27 mouse cellular contexts compared by ENCODE assay signal in genomic region chr17:8225746-8226145, GRCm38 (mm10). TPM values are rescaled to one million over a fixed set of nuclear protein-coding genes. Genes with fewer than 3 reads are reported as not detected.
DNase-seq lines count a peak whose midpoint lies in the region; ATAC-seq lines count a peak whose summit lies in the region.
"Had no signal": no experiment of that assay in that cellular context is flagged by ENCODE, and none has a peak within 500 bp of the region (broad histone marks: within the 10 kb centered on the region; RNA-seq: fewer than 3 reads in every experiment).

No protein-coding gene starts in this region.

- no peaks in the 10 kb centered on the region for H3K9me3 ChIP-seq in heart, embryonic 12.5 days (replicated peaks)
- H3K9me3 ChIP-seq: embryonic facial prominence, embryonic 12.5 days; forebrain, embryonic 12.5 days; hindbrain, embryonic 15.5 days; intestine, embryonic 15.5 days; kidney, embryonic 15.5 days; limb, embryonic 15.5 days; lung, embryonic 15.5 days; neural tube, embryonic 15.5 days had no signal

- no peak overlapping the region for H3K4me2 ChIP-seq in heart, embryonic 12.5 days
- H3K4me2 ChIP-seq: embryonic facial prominence, embryonic 12.5 days; forebrain, embryonic 12.5 days; hindbrain, embryonic 15.5 days; intestine, embryonic 15.5 days; kidney, embryonic 15.5 days; limb, embryonic 15.5 days; lung, embryonic 15.5 days; midbrain, embryonic 11.5 days; neural tube, embryonic 15.5 days had no signal

- ATAC-seq in common myeloid progenitor, adult 5-6 weeks (replicated peaks; ENCODE audit: low read depth, poor library complexity, severe bottlenecking), result peak; percentile 69
- peak; percentile 72 for ATAC-seq in monocyte, adult 5-6 weeks (replicated peaks; ENCODE audit: insufficient number of reproducible peaks, low FRiP score, low TSS enrichment, poor library complexity, severe bottlenecking)
- ATAC-seq in heart, embryonic 12.5 days (ENCODE audit: insufficient number of reproducible peaks, low FRiP score), result no peak
- ATAC-seq: intestine, embryonic 15.5 days had no signal

- no peaks in the 10 kb centered on the region for H3K27me3 ChIP-seq in heart, embryonic 12.5 days (replicated peaks)
- H3K27me3 ChIP-seq: embryonic facial prominence, embryonic 12.5 days; forebrain, embryonic 12.5 days; hindbrain, embryonic 15.5 days; intestine, embryonic 15.5 days; kidney, embryonic 15.5 days; lung, embryonic 15.5 days; neural tube, embryonic 15.5 days had no signal

- peak; percentile 1 for DNase-seq in urinary bladder, adult 2 months (ENCODE audit: low spot score)
- no peak for DNase-seq in urinary bladder, postnatal 25 days (ENCODE audit: low spot score)
- DNase-seq in gastrocnemius, postnatal 10 days, result no peak
- DNase-seq in c-Kit-positive CD71-positive TER-119-positive erythroid progenitor cells, embryonic 14.5 days (ENCODE audit: low spot score), result no peak
- DNase-seq: adrenal gland, postnatal 14 days; cerebellum, adult 11-12 months; cerebellum, postnatal 14 days; left cerebral cortex, postnatal 4 days; right cerebral cortex, postnatal 14 days; thymus, adult 2 months had no signal

- no peak overlapping the region for H3K27ac ChIP-seq in heart, embryonic 12.5 days (ENCODE audit: poor library complexity, severe bottlenecking)
- H3K27ac ChIP-seq: embryonic facial prominence, embryonic 12.5 days; forebrain, embryonic 12.5 days; hindbrain, embryonic 15.5 days; intestine, embryonic 15.5 days; kidney, embryonic 15.5 days; limb, embryonic 15.5 days; liver, embryonic 14.5 days; lung, embryonic 15.5 days; neural tube, embryonic 15.5 days; stomach, postnatal 0 days had no signal

- H3K9ac ChIP-seq in heart, embryonic 12.5 days, result no peak overlapping the region
- H3K9ac ChIP-seq: embryonic facial prominence, embryonic 12.5 days; forebrain, embryonic 12.5 days; hindbrain, embryonic 15.5 days; intestine, embryonic 15.5 days; kidney, embryonic 15.5 days; limb, embryonic 15.5 days; liver, embryonic 14.5 days; lung, embryonic 15.5 days; neural tube, embryonic 15.5 days had no signal

- H3K4me1 ChIP-seq in heart, embryonic 12.5 days (replicated peaks), result no peaks in the 10 kb centered on the region
- H3K4me1 ChIP-seq: embryonic facial prominence, embryonic 12.5 days; forebrain, embryonic 12.5 days; hindbrain, embryonic 15.5 days; intestine, embryonic 15.5 days; limb, embryonic 15.5 days; lung, embryonic 15.5 days; neural tube, embryonic 15.5 days had no signal

- H3K4me3 ChIP-seq in heart, embryonic 12.5 days, result no peak overlapping the region
- H3K4me3 ChIP-seq: embryonic facial prominence, embryonic 12.5 days; forebrain, embryonic 12.5 days; hindbrain, embryonic 15.5 days; intestine, embryonic 15.5 days; kidney, embryonic 15.5 days; limb, embryonic 15.5 days; lung, embryonic 15.5 days; neural tube, embryonic 15.5 days had no signal

- 71% methylated on average over 4 of the region's 4 CpGs for WGBS in heart, embryonic 12.5 days

- H3K36me3 ChIP-seq in heart, embryonic 12.5 days, result no peaks in the 10 kb centered on the region
- H3K36me3 ChIP-seq: embryonic facial prominence, embryonic 12.5 days; forebrain, embryonic 12.5 days; hindbrain, embryonic 15.5 days; intestine, embryonic 15.5 days; kidney, embryonic 15.5 days; limb, embryonic 15.5 days; lung, embryonic 15.5 days; neural tube, embryonic 15.5 days had no signal

RNA-seq across cellular contexts. Expression of gene Ccr6, which starts 10.1 kb away (rescaled TPM):
- 0.06 and 0.10 TPM in 2 replicates for polyA plus RNA-seq in urinary bladder, adult 2 months (2012; rRNA removed)
- not detected in 2 replicates for total RNA-seq in common myeloid progenitor, adult 5-6 weeks (2017)
- 8.5 to 10.9 TPM (median 9.5 TPM) in 3 replicates for total RNA-seq in monocyte, adult 5-6 weeks (2017)
- total RNA-seq in gastrocnemius, postnatal 10 days (2021), result not detected
- polyA plus RNA-seq in heart, embryonic 12.5 days (2016; fragmentation: Nextera tagmentation; extraction: Ambion mirVana), result not detected in 2 replicates
- total RNA-seq: adrenal gland, postnatal 14 days; gastrocnemius, postnatal 4 days; hematopoietic stem cell, adult 5-6 weeks; left cerebral cortex, postnatal 4 days; midbrain, postnatal 0 days had no signal
- polyA plus RNA-seq: embryonic facial prominence, embryonic 12.5 days; forebrain, embryonic 12.5 days; hindbrain, embryonic 15.5 days; kidney, embryonic 15.5 days; limb, embryonic 15.5 days; lung, embryonic 15.5 days; midbrain, postnatal 0 days; neural tube, embryonic 15.5 days had no signal

RNA-seq across cellular contexts. Expression of gene Mpc1, which starts 57.0 kb away (rescaled TPM):
- polyA plus RNA-seq in urinary bladder, adult 2 months (2012; rRNA removed), result 233 and 289 TPM in 2 replicates
- total RNA-seq in common myeloid progenitor, adult 5-6 weeks (2017), result 113 TPM in 2 replicates
- 48.2 to 112 TPM (median 78.5 TPM) in 3 replicates for total RNA-seq in monocyte, adult 5-6 weeks (2017)
- 100 to 1,000 TPM; 206 to 242 TPM for total RNA-seq in gastrocnemius, postnatal 10 days (2021)
- 164 and 166 TPM in 2 replicates for polyA plus RNA-seq in heart, embryonic 12.5 days (2016; fragmentation: Nextera tagmentation; extraction: Ambion mirVana)
